Mouse (Mus musculus): ENCODE data around the gene Gm39566. TPM values are rescaled to one million over a fixed set of nuclear protein-coding genes. Genes with fewer than 3 reads are reported as not detected.

Gene Gm39566
- total RNA-seq, 4 experiments from 2014 or later = not detected

Other genes starting within 250 kb of the Gm39566 start
- gene Wrap53, start 235.0 kb downstream of the Gm39566 start, total RNA-seq (2022) = 10 to 100 TPM in 3 of 4 experiments, 1 to 10 TPM in 1; 9.1 to 11.9 (median 11.0) TPM
- gene Trp53, start 234.9 kb downstream of the Gm39566 start, total RNA-seq (2022) = 10 to 100 TPM; 57.6 to 71.1 (median 64.0) TPM
- 10 to 100 TPM; 22.5 to 47.8 (median 38.2) TPM for gene Atp1b2, start 209.4 kb downstream of the Gm39566 start, total RNA-seq (2022)
- gene Shbg, start 197.4 kb downstream of the Gm39566 start, total RNA-seq (2022) = not detected
- 10 to 100 TPM in 2 of 4 experiments, 1 to 10 TPM in 2; 7.3 to 17.8 (median 12.8) TPM for gene Sat2, start 193.3 kb downstream of the Gm39566 start, total RNA-seq (2022)
- gene Fxr2, start 182.3 kb downstream of the Gm39566 start, total RNA-seq (2022) = 100 to 1,000 TPM in 1 of 4 experiments, 10 to 100 TPM in 3; 75.8 to 112 (median 91.2) TPM
- gene Sox15, start 160.0 kb downstream of the Gm39566 start, total RNA-seq (2022) = not detected
- 100 to 1,000 TPM; 107 to 123 (median 113) TPM for gene Mpdu1, start 152.7 kb downstream of the Gm39566 start, total RNA-seq (2022)
- gene Cd68, start 149.1 kb downstream of the Gm39566 start, total RNA-seq (2022) = 10 to 100 TPM; 17.9 to 43.8 (median 30.0) TPM
- gene Eif4a1, start 142.9 kb downstream of the Gm39566 start, total RNA-seq (2022) = 100 to 1,000 TPM; 500 to 614 (median 555) TPM
- 10 to 100 TPM; 72.5 to 92.1 (median 85.0) TPM for gene Senp3, start 133.2 kb downstream of the Gm39566 start, total RNA-seq (2022)
- 1 to 10 TPM; 2.5 to 7.3 (median 4.5) TPM for gene Tnfsf13, start 129.5 kb downstream of the Gm39566 start, total RNA-seq (2022)
- 10 to 100 TPM; 24.1 to 47.6 (median 36.3) TPM for gene Tnfsf12, start 119.4 kb downstream of the Gm39566 start, total RNA-seq (2022)
- 1 to 10 TPM; 3.4 to 8.4 (median 7.9) TPM for gene Tnfsfm13, start 119.2 kb downstream of the Gm39566 start, total RNA-seq (2022)
- 100 to 1,000 TPM in 2 of 4 experiments, 10 to 100 TPM in 2; 85.2 to 125 (median 101) TPM for gene Polr2a, start 56.7 kb downstream of the Gm39566 start, total RNA-seq (2022)
- not detected for gene Slc35g3, start 53.3 kb downstream of the Gm39566 start, total RNA-seq (2022)
- 100 to 1,000 TPM in 2 of 4 experiments, 10 to 100 TPM in 2; 73.0 to 121 (median 97.6) TPM for gene Zbtb4, start 49.4 kb downstream of the Gm39566 start, total RNA-seq (2022)
- 1 to 10 TPM; 1.5 to 8.1 (median 5.0) TPM for gene Chrnb1, start 19.4 kb downstream of the Gm39566 start, total RNA-seq (2022)
- gene Fgf11, start 13.4 kb downstream of the Gm39566 start, total RNA-seq (2022) = 10 to 100 TPM in 2 of 4 experiments, 1 to 10 TPM in 2; 2.5 to 32.7 (median 16.9) TPM
- 1 to 10 TPM in 1 of 4 experiments, under 1 TPM in 3; 0.45 to 1.1 (median 0.72) TPM for gene Tmem102, start 9.7 kb downstream of the Gm39566 start, total RNA-seq (2022)
- not detected for gene Spem2, start 3.2 kb upstream of the Gm39566 start, total RNA-seq (2022)
- under 1 TPM in 1 of 4 experiments, not detected in 3; 0.38 TPM for gene Spem1, start 6.9 kb upstream of the Gm39566 start, total RNA-seq (2022)
- 10 to 100 TPM; 22.2 to 48.7 (median 35.8) TPM for gene Nlgn2, start 22.5 kb upstream of the Gm39566 start, total RNA-seq (2022)
- gene Tmem256, start 23.2 kb upstream of the Gm39566 start, total RNA-seq (2022) = 100 to 1,000 TPM; 122 to 164 (median 149) TPM
- 10 to 100 TPM; 40.2 to 69.1 (median 62.1) TPM for gene Plscr3, start 31.1 kb upstream of the Gm39566 start, total RNA-seq (2022)
- gene Tnk1, start 43.4 kb upstream of the Gm39566 start, total RNA-seq (2022) = under 1 TPM in 2 of 4 experiments, not detected in 2; 0.11 to 0.20 TPM
- not detected for gene Tmem95, start 62.7 kb upstream of the Gm39566 start, total RNA-seq (2022)
- 1 to 10 TPM; 4.3 to 6.2 (median 5.5) TPM for gene Kctd11, start 66.1 kb upstream of the Gm39566 start, total RNA-seq (2022)
- 1 to 10 TPM in 2 of 4 experiments, under 1 TPM in 2; 0.31 to 1.9 (median 0.86) TPM for gene Acap1, start 80.2 kb upstream of the Gm39566 start, total RNA-seq (2022)
- gene 2810408A11Rik, start 85.7 kb upstream of the Gm39566 start, total RNA-seq (2022) = 1 to 10 TPM in 1 of 4 experiments, under 1 TPM in 3; 0.23 to 2.4 (median 0.71) TPM
- 10 to 100 TPM; 36.4 to 71.4 (median 51.5) TPM for gene Neurl4, start 85.8 kb upstream of the Gm39566 start, total RNA-seq (2022)
- gene Gps2, start 98.6 kb upstream of the Gm39566 start, total RNA-seq (2022) = 10 to 100 TPM; 44.0 to 72.7 (median 52.0) TPM
- gene Eif5a, start 106.7 kb upstream of the Gm39566 start, total RNA-seq (2022) = 100 to 1,000 TPM; 468 to 561 (median 519) TPM
- 10 to 100 TPM in 3 of 4 experiments, 1 to 10 TPM in 1; 6.3 to 13.9 (median 11.8) TPM for gene Ybx2, start 120.5 kb upstream of the Gm39566 start, total RNA-seq (2022)
- gene Slc2a4, start 132.9 kb upstream of the Gm39566 start, total RNA-seq (2022) = 10 to 100 TPM; 36.5 to 90.1 (median 50.0) TPM
- gene Cldn7, start 149.5 kb upstream of the Gm39566 start, total RNA-seq (2022) = under 1 TPM in 1 of 4 experiments, not detected in 3; 0.55 TPM
- 100 to 1,000 TPM; 109 to 125 (median 120) TPM for gene Ctdnep1, start 165.9 kb upstream of the Gm39566 start, total RNA-seq (2022)
- gene Elp5, start 167.2 kb upstream of the Gm39566 start, total RNA-seq (2022) = 10 to 100 TPM; 56.9 to 87.4 (median 73.6) TPM
- 100 to 1,000 TPM; 369 to 430 (median 397) TPM for gene Gabarap, start 175.8 kb upstream of the Gm39566 start, total RNA-seq (2022)
- gene Phf23, start 180.5 kb upstream of the Gm39566 start, total RNA-seq (2022) = 10 to 100 TPM; 55.7 to 61.0 (median 58.4) TPM
- gene Dvl2, start 185.3 kb upstream of the Gm39566 start, total RNA-seq (2022) = 10 to 100 TPM; 13.4 to 27.1 (median 20.5) TPM
- gene Acadvl, start 200.1 kb upstream of the Gm39566 start, total RNA-seq (2022) = 100 to 1,000 TPM; 323 to 415 (median 392) TPM
- gene Dlg4, start 201.6 kb upstream of the Gm39566 start, total RNA-seq (2022) = 10 to 100 TPM; 25.7 to 65.4 (median 45.9) TPM
- gene Asgr1, start 238.8 kb upstream of the Gm39566 start, total RNA-seq (2022) = under 1 TPM in 3 of 4 experiments, not detected in 1; 0.31 to 0.75 (median 0.38) TPM

Measured in adrenal gland, adult 8-10 months (tissue).